Mouse (Mus musculus): ENCODE results near the gene C1qtnf2. TPM values are rescaled to one million over a fixed set of nuclear protein-coding genes. Genes with fewer than 3 reads are reported as not detected.

Gene C1qtnf2
- polyA plus RNA-seq (2014; fragmentation: Nextera tagmentation; extraction: Ambion mirVana), result 13.4 and 17.9 TPM in 2 replicates

- Histone ChIP-seq H3K9me3 (ENCODE audit: control insufficient read depth, low read length) (no peaks in the 10 kb centered on the region), H3K27me3 (ENCODE audit: control insufficient read depth, insufficient read depth, low read length) (no peaks in the 10 kb centered on the region), H3K4me2 (replicated peaks; ENCODE audit: low read depth, low read length) (peak within 1 kb of the TSS; percentile 42), H3K27ac (ENCODE audit: low read depth, low read length) (no peak within 1 kb of the TSS), H3K4me1 (ENCODE audit: control insufficient read depth, insufficient read depth, low read length) (peaks cover 11% of the 10 kb centered on the region; the same call in 1 of the 2 replicates), H3K4me3 (ENCODE audit: low read length) (peak within 1 kb of the TSS; percentile 28; the same call in 1 of the 2 replicates), H3K9ac (ENCODE audit: low read depth, low read length) (peak within 1 kb of the TSS; percentile 1; the same call in 1 of the 2 replicates), H3K36me3 (ENCODE audit: control insufficient read depth, insufficient read depth, low read length) (no peaks in the 10 kb centered on the region)
- WGBS, result 4% methylated on average over 24 of the region's 24 CpGs
- ATAC-seq (ENCODE audit: low FRiP score, low TSS enrichment), result peak; percentile 78; the same call in 1 of the 2 replicates
Observed at GRCm38 (mm10) chr11:43474225-43474774, at the start of gene C1qtnf2. TSS of gene C1qtnf2 (plus strand) at chr11:43474276.

GRCm38 (mm10) chr11:43424386-43424785, 49.7 kb upstream of the C1qtnf2 start:
- Histone ChIP-seq H3K27me3 (ENCODE audit: control insufficient read depth, insufficient read depth, low read length) (no peaks in the 10 kb centered on the region), H3K36me3 (ENCODE audit: control insufficient read depth, insufficient read depth, low read length) (no peaks in the 10 kb centered on the region), H3K4me2 (replicated peaks; ENCODE audit: low read depth, low read length) (no peak overlapping the region), H3K4me3 (ENCODE audit: low read length) (no peak overlapping the region), H3K9ac (ENCODE audit: low read depth, low read length) (no peak overlapping the region), H3K27ac (ENCODE audit: low read depth, low read length) (no peak overlapping the region), H3K4me1 (ENCODE audit: control insufficient read depth, insufficient read depth, low read length) (0 out of 2 replicates have a peak, but pooled peaks cover 6% of the 10 kb centered on the region), H3K9me3 (ENCODE audit: control insufficient read depth, low read length) (no peaks in the 10 kb centered on the region)
- no peak for ATAC-seq (ENCODE audit: low FRiP score, low TSS enrichment)
- 74% methylated on average over 5 of the region's 5 CpGs for WGBS

GRCm38 (mm10) chr11:43425166-43425709, 48.8 kb upstream of the C1qtnf2 start:
- no peaks in the 10 kb centered on the region for H3K36me3 ChIP-seq (ENCODE audit: control insufficient read depth, insufficient read depth, low read length)
- peak overlapping the region; percentile 69; the same call in 1 of the 2 replicates for H3K9ac ChIP-seq (ENCODE audit: low read depth, low read length)
- H3K4me2 ChIP-seq (replicated peaks; ENCODE audit: low read depth, low read length), result peak overlapping the region; percentile 46
- no peaks in the 10 kb centered on the region for H3K9me3 ChIP-seq (ENCODE audit: control insufficient read depth, low read length)
- no peak overlapping the region for H3K27ac ChIP-seq (ENCODE audit: low read depth, low read length)
- 0 out of 2 replicates have a peak, but pooled peaks cover 6% of the 10 kb centered on the region for H3K4me1 ChIP-seq (ENCODE audit: control insufficient read depth, insufficient read depth, low read length)
- H3K4me3 ChIP-seq (ENCODE audit: low read length), result peak overlapping the region; percentile 59; the same call in 1 of the 2 replicates
- ATAC-seq (ENCODE audit: low FRiP score, low TSS enrichment), result peak; percentile 48
- H3K27me3 ChIP-seq (ENCODE audit: control insufficient read depth, insufficient read depth, low read length), result no peaks in the 10 kb centered on the region
- 92% methylated on average over 9 of the region's 9 CpGs for WGBS

GRCm38 (mm10) chr11:43425824-43426413, 48.2 kb upstream of the C1qtnf2 start, which contains the start of gene Pttg1:
TSS of gene Pttg1 (minus strand) at chr11:43426251.
- Histone ChIP-seq H3K4me2 (replicated peaks; ENCODE audit: low read depth, low read length) (peak within 1 kb of the TSS; percentile 46), H3K36me3 (ENCODE audit: control insufficient read depth, insufficient read depth, low read length) (no peaks in the 10 kb centered on the region), H3K9ac (ENCODE audit: low read depth, low read length) (peak within 1 kb of the TSS; percentile 69), H3K9me3 (ENCODE audit: control insufficient read depth, low read length) (no peaks in the 10 kb centered on the region), H3K27ac (ENCODE audit: low read depth, low read length) (peak within 1 kb of the TSS; percentile 47; the same call in 1 of the 2 replicates), H3K4me1 (ENCODE audit: control insufficient read depth, insufficient read depth, low read length) (0 out of 2 replicates have a peak, but pooled peaks cover 6% of the 10 kb centered on the region), H3K27me3 (ENCODE audit: control insufficient read depth, insufficient read depth, low read length) (no peaks in the 10 kb centered on the region), H3K4me3 (ENCODE audit: low read length) (peak within 1 kb of the TSS; percentile 59)
- ATAC-seq (ENCODE audit: low FRiP score, low TSS enrichment), result peak; percentile 97
- WGBS, result 3% methylated on average over 27 of the region's 27 CpGs

- H3K27me3 ChIP-seq (ENCODE audit: control insufficient read depth, insufficient read depth, low read length), result no peaks in the 10 kb centered on the region
- H3K4me2 ChIP-seq (replicated peaks; ENCODE audit: low read depth, low read length), result peak overlapping the region; percentile 46
- H3K9me3 ChIP-seq (ENCODE audit: control insufficient read depth, low read length), result no peaks in the 10 kb centered on the region
- 0 out of 2 replicates have a peak, but pooled peaks cover 6% of the 10 kb centered on the region for H3K4me1 ChIP-seq (ENCODE audit: control insufficient read depth, insufficient read depth, low read length)
- ATAC-seq (ENCODE audit: low FRiP score, low TSS enrichment), result peak; percentile 48; the same call in 1 of the 2 replicates
- no peaks in the 10 kb centered on the region for H3K36me3 ChIP-seq (ENCODE audit: control insufficient read depth, insufficient read depth, low read length)
- H3K27ac ChIP-seq (ENCODE audit: low read depth, low read length), result peak overlapping the region; percentile 47; the same call in 1 of the 2 replicates
- H3K4me3 ChIP-seq (ENCODE audit: low read length), result peak overlapping the region; percentile 59
- WGBS, result 14% methylated on average over 7 of the region's 7 CpGs
- H3K9ac ChIP-seq (ENCODE audit: low read depth, low read length), result peak overlapping the region; percentile 28; the same call in 1 of the 2 replicates
Observed at GRCm38 (mm10) chr11:43426414-43426884, 47.6 kb upstream of the C1qtnf2 start.

- H3K9ac ChIP-seq (ENCODE audit: low read depth, low read length), result peak within 1 kb of the TSS; percentile 75
- H3K4me1 ChIP-seq (ENCODE audit: control insufficient read depth, insufficient read depth, low read length), result peaks cover 7% of the 10 kb centered on the region; the same call in 1 of the 2 replicates
- whole genome bisulfite sequencing, result 8% methylated on average over 38 of the region's 38 CpGs
- H3K9me3 ChIP-seq (ENCODE audit: control insufficient read depth, low read length), result no peaks in the 10 kb centered on the region
- H3K36me3 ChIP-seq (ENCODE audit: control insufficient read depth, insufficient read depth, low read length), result peaks cover 14% of the 10 kb centered on the region
- peak within 1 kb of the TSS; percentile 69 for H3K4me3 ChIP-seq (ENCODE audit: low read length)
- peak; percentile 88 for ATAC-seq (ENCODE audit: low FRiP score, low TSS enrichment)
- peak within 1 kb of the TSS; percentile 78 for H3K4me2 ChIP-seq (replicated peaks; ENCODE audit: low read depth, low read length)
- no peaks in the 10 kb centered on the region for H3K27me3 ChIP-seq (ENCODE audit: control insufficient read depth, insufficient read depth, low read length)
- H3K27ac ChIP-seq (ENCODE audit: low read depth, low read length), result no peak within 1 kb of the TSS
Observed at GRCm38 (mm10) chr11:43433254-43434023, 40.6 kb upstream of the C1qtnf2 start, which contains the start of gene Slu7. TSS of gene Slu7 (plus strand) at chr11:43433744.

GRCm38 (mm10) chr11:43434024-43434407, 40.1 kb upstream of the C1qtnf2 start:
- Histone ChIP-seq H3K27me3 (ENCODE audit: control insufficient read depth, insufficient read depth, low read length) (no peaks in the 10 kb centered on the region), H3K4me3 (ENCODE audit: low read length) (peak overlapping the region; percentile 69), H3K4me2 (replicated peaks; ENCODE audit: low read depth, low read length) (peak overlapping the region; percentile 78), H3K9ac (ENCODE audit: low read depth, low read length) (peak overlapping the region; percentile 75), H3K36me3 (ENCODE audit: control insufficient read depth, insufficient read depth, low read length) (peaks cover 20% of the 10 kb centered on the region), H3K27ac (ENCODE audit: low read depth, low read length) (no peak overlapping the region), H3K9me3 (ENCODE audit: control insufficient read depth, low read length) (no peaks in the 10 kb centered on the region), H3K4me1 (ENCODE audit: control insufficient read depth, insufficient read depth, low read length) (peaks cover 7% of the 10 kb centered on the region; the same call in 1 of the 2 replicates)
- WGBS, result under 1% methylated on average over 9 of the region's 9 CpGs
- peak; percentile 51 for ATAC-seq (ENCODE audit: low FRiP score, low TSS enrichment)

GRCm38 (mm10) chr11:43441121-43441520, 33.0 kb upstream of the C1qtnf2 start:
- H3K4me2 ChIP-seq (replicated peaks; ENCODE audit: low read depth, low read length), result no peak overlapping the region
- no peak overlapping the region for H3K4me3 ChIP-seq (ENCODE audit: low read length)
- 94% methylated on average over 10 of the region's 10 CpGs for WGBS
- H3K36me3 ChIP-seq (ENCODE audit: control insufficient read depth, insufficient read depth, low read length), result peaks cover 91% of the 10 kb centered on the region
- H3K9ac ChIP-seq (ENCODE audit: low read depth, low read length), result no peak overlapping the region
- no peaks in the 10 kb centered on the region for H3K9me3 ChIP-seq (ENCODE audit: control insufficient read depth, low read length)
- no peaks in the 10 kb centered on the region for H3K27me3 ChIP-seq (ENCODE audit: control insufficient read depth, insufficient read depth, low read length)
- H3K27ac ChIP-seq (ENCODE audit: low read depth, low read length), result no peak overlapping the region
- no peak for ATAC-seq (ENCODE audit: low FRiP score, low TSS enrichment)
- no peaks in the 10 kb centered on the region for H3K4me1 ChIP-seq (ENCODE audit: control insufficient read depth, insufficient read depth, low read length)

All from kidney, embryonic 14.5 days (tissue).